Mouse (Mus musculus) kidney, adult 2 months (tissue): ENCODE data around the gene Gna13.

Source experiments
- CTCF ChIP-seq: fragments of 200-500 bp; conservative IDR thresholded peaks from 2 replicates; pipeline ENCODE4 v1.5.1; 2011; ENCODE audit warnings: low read depth, mild to moderate bottlenecking, control low read depth, low read length, moderate library complexity, mixed read lengths; ENCODE audit not compliant: insufficient read depth, insufficient read length
- POLR2A ChIP-seq: fragments of 200-500 bp; IDR thresholded peaks from one replicate; pipeline ENCODE4 v1.6.1; 2011; ENCODE audit warnings: low read depth, low read length, control low read depth

GRCm38 (mm10) chr11:109419461-109419860 lies 56.8 kb downstream of the Gna13 start:
- TF ChIP-seq POLR2A (no peak), CTCF (no peak)
